Mouse (Mus musculus): ENCODE measurements around the gene Rab11b.

The Rab11b gene

DNA sequence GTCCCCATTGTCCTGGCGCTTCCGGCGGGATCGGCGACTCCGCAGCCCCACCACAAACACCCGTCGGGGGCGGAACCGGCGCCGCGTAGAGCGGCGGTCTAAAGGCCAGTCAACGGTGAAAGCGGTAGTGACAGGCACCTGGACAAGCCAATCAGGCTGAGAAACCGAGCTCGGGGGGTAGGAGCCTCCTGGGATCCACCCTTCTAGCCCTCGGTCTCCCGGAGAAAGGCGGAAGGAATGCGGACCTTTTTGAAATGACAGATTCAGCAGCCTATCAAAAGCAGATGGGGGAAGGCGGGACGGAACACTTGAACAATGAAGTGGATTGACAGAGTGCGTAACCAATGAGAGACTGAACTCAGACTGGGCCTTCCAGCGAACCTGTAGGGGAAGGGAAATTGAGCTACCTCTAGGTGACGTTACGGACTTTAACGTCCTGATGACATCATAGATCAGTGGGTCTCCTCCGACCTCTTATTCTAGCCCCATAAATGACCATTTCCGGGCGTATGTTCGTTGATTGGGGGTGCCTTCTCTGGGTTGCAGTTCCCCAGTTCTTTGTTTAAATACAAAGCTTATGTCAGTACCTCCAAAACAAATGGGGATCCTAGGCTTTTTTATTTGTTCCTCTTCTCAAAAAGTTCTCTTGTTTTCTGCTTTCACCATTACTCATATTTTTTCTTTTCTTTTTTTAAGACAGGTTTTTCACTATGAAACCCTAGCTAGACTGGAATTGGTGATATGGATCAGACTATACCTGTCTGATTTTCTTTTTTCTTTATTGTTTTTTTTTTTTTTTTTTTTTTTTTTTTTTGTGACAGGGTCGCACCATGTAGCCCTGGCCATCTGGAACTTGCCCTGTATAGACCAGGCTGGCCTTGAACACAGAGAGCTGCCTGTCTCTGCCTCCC, at the start of gene Rab11b:
Rab11b (minus strand) TSS at position 276 of the 911 bp plus-strand sequence.
- peak; percentile 100 for DNase-seq

DNA sequence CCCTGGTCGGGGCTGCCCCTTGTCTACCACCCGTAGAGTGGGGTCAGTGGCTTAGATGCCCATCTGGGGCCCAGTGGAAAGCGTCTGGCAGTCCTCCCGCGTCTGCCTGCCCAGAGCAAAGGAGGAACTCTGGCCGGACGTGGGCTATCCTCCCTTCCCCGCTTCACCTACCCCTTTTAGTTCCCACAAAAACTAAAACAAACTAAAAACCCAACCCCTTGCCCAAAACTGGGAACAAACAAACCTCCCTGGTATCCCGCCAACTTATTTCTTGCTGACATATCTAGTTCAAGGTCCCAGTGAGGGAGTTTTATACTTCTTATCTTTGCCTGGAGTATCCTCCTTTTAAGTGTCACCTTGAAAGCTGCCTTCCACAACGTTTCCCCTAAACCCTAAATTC, 47.9 kb upstream of the Rab11b start:
- DNase-seq = no peak

- no peak for DNase-seq
Measured at GRCm38 (mm10) chr17:33807181-33807888, 47.0 kb upstream of the Rab11b start.

DNA sequence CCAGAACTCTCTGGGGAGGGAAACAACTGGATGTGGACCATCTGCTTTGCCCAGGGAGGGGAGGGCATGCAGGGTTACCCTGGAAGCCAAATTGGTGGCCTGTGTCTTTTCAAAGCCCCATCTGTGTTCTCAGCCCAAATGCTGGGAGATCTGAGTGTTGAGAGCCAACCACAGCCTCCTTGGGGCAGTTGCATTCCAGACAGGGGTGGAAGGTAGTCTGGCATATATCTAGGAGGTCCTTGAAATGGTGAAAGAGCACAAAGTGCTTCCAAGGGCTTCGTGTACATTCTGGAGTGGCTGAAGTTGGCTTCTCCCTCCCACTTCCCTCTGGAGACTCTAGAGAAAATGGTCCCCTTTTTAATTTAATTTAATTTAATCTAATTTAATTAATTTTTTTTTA, 44.4 kb upstream of the Rab11b start:
- DNase-seq = peak; percentile 52

DNA sequence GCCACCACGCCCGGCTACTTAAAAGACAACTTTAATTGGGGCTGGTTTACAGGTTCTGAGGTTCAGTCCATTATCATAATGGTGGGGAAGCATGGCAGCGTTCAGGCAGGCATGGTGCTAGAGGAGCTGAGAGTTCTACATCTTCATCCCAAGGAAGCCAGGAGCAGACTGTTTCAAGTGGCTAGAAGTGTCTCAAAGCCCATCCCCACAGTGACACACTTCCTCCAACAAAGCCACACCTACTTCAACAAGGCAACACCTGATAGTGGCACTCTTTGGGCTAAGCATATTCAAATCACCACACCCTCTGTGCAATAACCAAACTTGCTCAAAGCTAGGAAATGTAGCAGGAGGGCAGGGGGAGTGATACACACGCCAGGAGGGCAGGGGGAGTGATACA, 43.9 kb upstream of the Rab11b start:
- no peak for DNase-seq

- no peak for DNase-seq
Measured at GRCm38 (mm10) chr17:33802221-33802620, 41.9 kb upstream of the Rab11b start.

DNA sequence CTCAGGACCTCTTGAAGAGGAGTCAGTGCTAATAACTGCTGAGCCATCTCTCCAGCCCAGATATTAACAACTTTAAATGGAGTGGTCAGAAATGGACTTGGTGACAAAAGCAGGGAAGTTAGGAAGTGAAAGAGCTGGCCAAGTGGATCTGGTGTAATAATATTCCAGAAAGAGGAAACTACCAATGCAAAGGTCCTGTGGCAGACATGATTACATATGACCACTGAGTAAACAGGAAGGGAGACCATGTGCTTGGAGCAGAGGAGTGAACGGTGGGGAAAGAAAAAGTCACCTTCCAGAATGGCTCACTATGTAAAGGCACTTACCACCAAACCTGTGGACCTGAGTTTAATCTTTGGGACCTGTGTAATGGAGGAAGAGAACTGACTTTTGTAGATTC, 38.9 kb upstream of the Rab11b start:
- DNase-seq = no peak

DNA sequence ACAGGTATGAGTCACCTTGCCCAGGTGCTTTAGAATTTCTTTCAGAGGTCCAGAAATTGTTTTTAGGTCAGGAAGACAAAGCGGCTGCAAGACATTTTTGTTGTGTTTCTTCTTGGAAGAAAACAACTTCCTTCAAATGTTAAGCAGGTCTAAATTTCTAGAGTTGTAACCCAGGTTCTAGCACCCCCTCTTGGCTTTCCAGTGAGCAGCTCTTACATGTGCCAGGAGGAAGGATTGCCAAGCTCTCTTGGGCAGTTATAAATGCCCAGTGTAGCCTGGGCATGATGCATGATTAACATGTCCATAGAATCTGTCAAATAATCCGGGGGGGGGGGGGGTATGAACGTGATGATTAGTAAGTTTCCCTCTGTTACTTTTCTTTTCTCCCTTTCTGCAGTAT, 38.0 kb upstream of the Rab11b start:
- peak; percentile 72 for DNase-seq

DNA sequence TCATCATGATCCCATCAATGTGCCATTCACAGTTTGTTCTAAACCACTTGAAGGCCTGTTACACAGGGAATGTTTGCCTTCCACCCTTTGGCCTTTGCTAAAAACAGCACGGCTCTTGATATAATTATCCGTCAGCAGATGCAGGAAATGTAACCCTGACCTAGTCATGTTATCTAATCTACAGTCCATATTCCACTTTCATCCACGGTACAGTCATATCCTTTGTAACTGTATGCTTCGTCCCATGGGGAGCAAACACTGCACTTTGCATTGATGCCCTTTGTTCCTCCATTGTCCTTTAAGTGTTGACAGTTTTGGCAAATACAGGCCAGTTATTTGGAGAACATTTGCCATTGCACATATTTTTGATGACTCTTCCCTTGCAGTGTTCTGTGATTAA, 28.4 kb upstream of the Rab11b start:
- DNase-seq = no peak

DNA sequence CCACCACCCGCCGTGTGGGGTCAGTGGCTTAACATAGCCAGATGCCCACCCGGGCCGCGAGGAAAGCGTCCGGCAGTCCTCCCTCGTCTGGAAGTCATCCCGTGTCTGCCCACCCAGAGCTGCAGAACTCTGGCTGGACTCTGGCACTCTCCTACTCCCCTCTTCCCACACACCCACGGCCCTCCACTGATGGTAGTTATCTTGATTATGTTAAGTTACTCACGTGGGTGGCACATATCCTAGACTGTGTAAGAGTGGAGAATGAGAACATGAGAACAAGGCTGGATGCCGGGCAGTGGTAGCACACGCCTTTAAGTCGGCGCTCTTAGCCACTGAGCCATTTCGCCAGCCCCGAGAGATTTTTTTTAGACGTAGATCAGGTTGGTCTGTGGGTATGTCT, 26.0 kb upstream of the Rab11b start:
- DNase-seq = no peak

GRCm38 (mm10) chr17:33784939-33785338, 24.6 kb upstream of the Rab11b start:
- DNase-seq = no peak

GRCm38 (mm10) chr17:33783408-33783807, 23.1 kb upstream of the Rab11b start:
- peak; percentile 92 for DNase-seq

DNA sequence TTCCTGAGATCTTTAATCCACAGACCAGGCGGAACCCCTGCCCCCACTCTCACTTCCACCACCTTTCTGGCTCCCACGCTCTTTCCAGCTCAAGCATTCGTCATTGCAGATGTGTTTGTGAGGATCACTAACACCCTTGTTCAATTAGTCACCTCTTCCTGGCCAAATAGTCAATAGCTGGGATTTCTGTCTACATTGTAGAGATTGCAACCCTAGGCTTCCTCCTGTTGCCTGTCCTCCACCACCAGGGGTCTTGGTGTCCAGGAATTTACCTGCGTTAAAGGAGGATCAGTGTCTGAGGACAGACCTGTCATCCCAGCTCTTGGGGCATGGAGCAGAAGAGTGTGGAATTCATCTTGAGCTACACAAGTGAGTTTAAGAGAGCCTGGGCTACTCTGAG, 21.7 kb upstream of the Rab11b start:
- no peak for DNase-seq

- DNase-seq = peak; percentile 85
Measured at GRCm38 (mm10) chr17:33781124-33781977, 21.0 kb upstream of the Rab11b start, which contains the start of gene Angptl4. TSS of gene Angptl4 (minus strand) at chr17:33781830.

GRCm38 (mm10) chr17:33780431-33780830, 20.1 kb upstream of the Rab11b start:
- peak; percentile 79 for DNase-seq

DNA sequence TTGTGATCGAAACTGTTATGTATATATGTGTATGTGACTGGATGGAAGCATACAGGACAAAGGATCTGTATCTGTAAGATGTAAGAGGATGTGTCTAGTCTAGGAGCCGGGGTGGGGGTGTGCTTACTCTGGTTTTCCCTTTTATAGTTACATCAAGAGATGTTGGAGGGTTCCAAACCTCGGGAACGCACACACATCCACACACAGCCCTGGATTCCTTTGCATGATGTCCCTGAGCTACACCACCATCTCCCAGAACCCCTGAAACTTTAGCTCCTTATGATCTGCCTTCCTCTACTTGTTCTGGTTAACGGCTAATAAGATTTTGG, 19.6 kb upstream of the Rab11b start:
- DNase-seq = peak; percentile 23

DNA sequence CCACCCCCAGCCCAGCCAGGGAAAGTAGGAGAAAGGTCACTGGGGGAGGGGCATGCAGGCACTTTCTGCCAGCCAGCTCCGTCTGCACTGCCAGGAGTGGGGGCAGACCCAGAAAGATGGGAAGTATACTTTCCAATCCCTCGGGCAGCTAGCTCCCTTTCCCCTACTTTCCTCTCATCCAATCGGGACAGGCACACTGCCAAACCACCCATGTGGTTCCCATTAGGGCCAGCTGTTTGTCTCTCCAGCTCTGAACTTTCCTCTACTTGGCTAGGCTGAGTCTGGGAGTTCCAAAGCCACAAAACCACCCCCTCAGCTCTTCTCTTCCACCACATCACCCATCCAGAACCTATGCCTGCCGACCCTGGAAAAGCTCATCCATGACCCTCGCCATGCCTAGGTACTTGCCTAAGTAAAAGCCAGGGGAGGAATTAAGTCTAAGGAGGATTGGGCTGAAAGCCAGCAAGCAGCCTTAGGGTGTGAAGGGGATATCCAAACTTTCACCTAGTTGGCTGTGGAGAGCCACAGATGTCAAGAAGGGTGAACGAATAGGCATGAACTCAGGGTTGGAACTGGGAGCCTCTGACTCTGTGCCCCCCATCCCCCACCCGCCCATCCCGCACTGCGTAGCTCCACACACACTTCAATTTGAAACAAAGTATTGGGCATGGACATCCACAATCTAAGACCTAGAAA, 19.1 kb upstream of the Rab11b start:
- DNase-seq = peak; percentile 97

GRCm38 (mm10) chr17:33775287-33775686, 15.0 kb upstream of the Rab11b start:
- no peak for DNase-seq

GRCm38 (mm10) chr17:33774573-33775155, 14.3 kb upstream of the Rab11b start:
- DNase-seq = no peak

GRCm38 (mm10) chr17:33773871-33774572, 13.7 kb upstream of the Rab11b start:
- DNase-seq = no peak

GRCm38 (mm10) chr17:33773426-33773825, 13.1 kb upstream of the Rab11b start:
- DNase-seq = no peak

DNA sequence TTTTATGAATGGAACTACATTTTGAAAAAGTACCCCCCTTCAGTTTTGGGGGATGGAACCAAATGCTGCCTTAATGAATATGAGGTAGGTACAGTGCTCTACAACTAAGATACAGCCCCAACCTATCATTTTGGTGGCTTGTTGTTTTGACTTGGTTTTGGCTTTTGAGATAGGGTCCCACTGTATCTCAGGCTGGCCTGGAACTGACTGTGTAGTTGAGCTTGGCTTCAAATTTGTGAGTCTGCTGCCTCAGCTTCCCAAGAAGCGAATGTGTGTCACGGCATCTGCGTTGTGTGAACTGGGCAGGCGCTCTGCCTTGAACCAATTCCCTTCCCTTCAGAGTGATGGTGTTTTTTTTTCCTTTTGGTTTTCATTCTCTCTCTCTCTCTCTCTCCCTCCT, 11.3 kb upstream of the Rab11b start:
- DNase-seq = no peak
